Mouse (Mus musculus) lung, embryonic 14.5 days (tissue): ENCODE measurements around the gene Palld. TPM values are rescaled to one million over a fixed set of nuclear protein-coding genes. Genes with fewer than 3 reads are reported as not detected.

Experiments used
- ATAC-seq: fragments of 200-750 bp; cut with Nextera tagmentation; 2 replicates; pipeline ENCODE4 v1.8.0; 2017; ENCODE audit warnings: mild to moderate bottlenecking, moderate TSS enrichment, moderate library complexity; ENCODE audit not compliant: insufficient read depth
- DNase-seq: peaks from one replicate; pipeline ENCODE4 v3.0.0-alpha.2; 2015
- H3K27ac ChIP-seq: fragments of 300-500 bp; sonication (generic); 2 replicates; pipeline ENCODE4 v1.5.1; 2014; ENCODE audit warnings: low read depth, mild to moderate bottlenecking, moderate library complexity
- H3K27me3 ChIP-seq: fragments of 300-500 bp; sonication (generic); 2 replicates; pipeline ENCODE4 v1.6.1; 2014; ENCODE audit warnings: low read length, control low read depth; ENCODE audit not compliant: insufficient read depth
- H3K36me3 ChIP-seq: fragments of 300-500 bp; sonication (generic); 2 replicates; pipeline ENCODE4 v1.6.1; 2014; ENCODE audit warnings: control low read depth; ENCODE audit not compliant: insufficient read depth
- H3K4me1 ChIP-seq: fragments of 300-500 bp; sonication (generic); 2 replicates; pipeline ENCODE4 v1.6.1; 2014; ENCODE audit warnings: antibody characterized with exemption, control low read depth; ENCODE audit not compliant: insufficient read depth
- H3K4me2 ChIP-seq: fragments of 300-500 bp; sonication (generic); 2 replicates; pipeline ENCODE4 v1.6.1; 2014; ENCODE audit warnings: mild to moderate bottlenecking
- H3K4me3 ChIP-seq: fragments of 300-500 bp; sonication (generic); 2 replicates; pipeline ENCODE4 v1.5.1; 2014; ENCODE audit warnings: low read depth, low read length
- H3K9ac ChIP-seq: fragments of 300-500 bp; sonication (generic); 2 replicates; pipeline ENCODE4 v1.6.1; 2014
- H3K9me3 ChIP-seq: fragments of 300-500 bp; sonication (generic); 2 replicates; pipeline ENCODE4 v1.6.1; 2016; ENCODE audit warnings: low read depth, low read length, control low read depth
- CTCF ChIP-seq: IDR thresholded peaks from 2 replicates; pipeline ENCODE4 v1.5.1; 2016; ENCODE audit warnings: antibody characterized with exemption, low read depth
- WGBS: fragments of 180-500 bp; shearing (Covaris S2); extraction: QIAGEN DNeasy Blood & Tissue Kit; methylation state at CpG from one replicate; pipeline ENCODE4 v1.1.7; 2014; 5-methylcytosine and 5-hydroxymethylcytosine counted together
- polyA plus RNA-seq: library from polyadenylated mRNA; unstranded; fragments of >200 nt; fragmentation: Nextera tagmentation; extraction: Ambion mirVana; gene quantifications from 2 replicates; pipeline ENCODE4 v1.2.1, GENCODE M21; 2014

Palld gene
- polyA plus RNA-seq, 1 experiment from 2014 or later, result 85.0 TPM

DNA sequence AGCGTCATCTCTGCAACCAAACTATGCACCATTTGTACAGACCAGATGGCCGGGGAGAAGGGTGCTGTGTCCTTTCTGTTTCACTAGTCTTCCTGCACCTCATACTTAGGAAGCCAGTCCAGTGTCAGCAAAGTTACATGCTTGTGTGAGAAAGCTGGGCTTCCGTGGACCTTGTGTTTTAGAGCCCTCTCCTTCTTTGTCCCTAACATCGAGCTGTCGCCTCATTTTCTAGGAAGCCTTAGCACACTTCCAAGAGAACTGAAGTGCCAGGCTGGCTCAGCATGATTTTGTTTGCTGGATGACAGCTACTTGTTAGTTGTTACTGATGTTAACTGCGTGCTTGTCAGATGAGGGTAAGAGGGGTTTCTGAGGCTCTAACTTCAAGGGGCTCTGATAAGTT is 329.8 kb downstream of the Palld start:
- H3K27ac ChIP-seq, result peak overlapping the region; percentile 50
- peaks cover 16% of the 10 kb centered on the region for H3K4me1 ChIP-seq
- H3K27me3 ChIP-seq, result no peaks in the 10 kb centered on the region
- DNase-seq (peak; percentile 66), ATAC-seq (no peak)
- H3K36me3 ChIP-seq, result 0 out of 2 replicates have a peak, but pooled peaks cover 7% of the 10 kb centered on the region
- no peak for TF ChIP-seq CTCF
- H3K4me2 ChIP-seq, result no peak overlapping the region
- no peaks in the 10 kb centered on the region for H3K9me3 ChIP-seq
- no peak overlapping the region for H3K9ac ChIP-seq
- WGBS, result 51% methylated on average over 6 of the region's 6 CpGs
- no peak overlapping the region for H3K4me3 ChIP-seq

GRCm38 (mm10) chr8:61570637-61571036 is 331.9 kb downstream of the Palld start:
- no peak for DNase-seq
- 86% methylated on average over 2 of the region's 2 CpGs for WGBS

GRCm38 (mm10) chr8:61569721-61570120 is 332.8 kb downstream of the Palld start:
- no peaks in the 10 kb centered on the region for H3K27me3 ChIP-seq
- peaks cover 13% of the 10 kb centered on the region for H3K4me1 ChIP-seq
- H3K4me2 ChIP-seq, result no peak overlapping the region
- TF ChIP-seq CTCF, result no peak
- H3K9me3 ChIP-seq, result no peaks in the 10 kb centered on the region
- WGBS, result 53% methylated on average over 4 of the region's 4 CpGs
- H3K27ac ChIP-seq, result 0 out of 2 replicates have a peak overlapping the region, but pooled peaks have one; percentile 22
- H3K4me3 ChIP-seq, result no peak overlapping the region
- no peak for DNase-seq
- H3K36me3 ChIP-seq, result 0 out of 2 replicates have a peak, but pooled peaks cover 3% of the 10 kb centered on the region
- ATAC-seq, result no peak
- H3K9ac ChIP-seq, result no peak overlapping the region

More at GRCm38 (mm10) chr8:61570637-61571036, 331.9 kb downstream of the Palld start:
- H3K4me2 ChIP-seq, result no peak overlapping the region
- no peak overlapping the region for H3K9ac ChIP-seq
- 0 out of 2 replicates have a peak, but pooled peaks cover 3% of the 10 kb centered on the region for H3K36me3 ChIP-seq
- no peak for ATAC-seq
- H3K27me3 ChIP-seq, result no peaks in the 10 kb centered on the region
- H3K27ac ChIP-seq, result no peak overlapping the region
- TF ChIP-seq CTCF, result no peak
- peaks cover 16% of the 10 kb centered on the region for H3K4me1 ChIP-seq
- H3K4me3 ChIP-seq, result no peak overlapping the region
- H3K9me3 ChIP-seq, result no peaks in the 10 kb centered on the region

GRCm38 (mm10) chr8:61569211-61569610 is 333.3 kb downstream of the Palld start:
- ATAC-seq (no peak), DNase-seq (no peak)
- Histone ChIP-seq H3K4me2 (no peak overlapping the region), H3K4me3 (no peak overlapping the region), H3K27me3 (no peaks in the 10 kb centered on the region), H3K27ac (no peak overlapping the region), H3K9me3 (no peaks in the 10 kb centered on the region), H3K36me3 (0 out of 2 replicates have a peak, but pooled peaks cover 3% of the 10 kb centered on the region), H3K4me1 (peaks cover 13% of the 10 kb centered on the region), H3K9ac (no peak overlapping the region)
- TF ChIP-seq CTCF, result no peak

GRCm38 (mm10) chr8:61563378-61563777 is 339.1 kb downstream of the Palld start:
- H3K9ac ChIP-seq, result no peak overlapping the region
- H3K4me2 ChIP-seq, result no peak overlapping the region
- no peak overlapping the region for H3K4me3 ChIP-seq
- 48% methylated on average over 4 of the region's 4 CpGs for WGBS
- ATAC-seq (no peak), DNase-seq (peak; percentile 47)
- TF ChIP-seq CTCF, result no peak
- no peaks in the 10 kb centered on the region for H3K27me3 ChIP-seq
- no peak overlapping the region for H3K27ac ChIP-seq
- H3K36me3 ChIP-seq, result peaks cover 9% of the 10 kb centered on the region
- peaks cover 10% of the 10 kb centered on the region for H3K4me1 ChIP-seq
- H3K9me3 ChIP-seq, result no peaks in the 10 kb centered on the region

DNA sequence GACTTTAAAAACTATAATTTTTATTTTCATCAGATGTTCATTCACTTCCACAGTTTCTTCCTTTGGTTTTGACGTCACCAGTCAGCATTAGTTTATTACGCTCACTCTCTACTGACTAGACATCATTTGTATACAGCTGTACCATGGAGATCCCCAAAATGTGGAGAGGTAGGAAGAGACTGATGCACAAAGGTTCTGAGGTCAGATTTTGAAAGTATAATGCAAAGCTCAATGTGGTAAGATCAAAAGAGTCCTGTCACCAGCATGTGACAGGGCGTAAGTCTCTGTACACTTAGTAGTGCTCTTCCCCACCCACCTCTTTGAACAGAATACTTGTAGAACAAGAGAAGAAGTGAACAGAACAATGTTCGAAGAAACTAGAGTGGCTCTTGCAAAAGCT is 339.9 kb downstream of the Palld start:
- no peak overlapping the region for H3K9ac ChIP-seq

GRCm38 (mm10) chr8:61561220-61561619 is 341.3 kb downstream of the Palld start:
- H3K4me2 ChIP-seq, result no peak overlapping the region
- H3K36me3 ChIP-seq, result peaks cover 8% of the 10 kb centered on the region
- DNase-seq (no peak), ATAC-seq (no peak)
- H3K4me1 ChIP-seq, result peaks cover 14% of the 10 kb centered on the region; the same call in 1 of the 2 replicates
- H3K27me3 ChIP-seq, result no peaks in the 10 kb centered on the region
- no peak overlapping the region for H3K4me3 ChIP-seq
- 93% methylated on average over 5 of the region's 5 CpGs for WGBS
- H3K27ac ChIP-seq, result no peak overlapping the region
- no peaks in the 10 kb centered on the region for H3K9me3 ChIP-seq
- no peak for TF ChIP-seq CTCF
- no peak overlapping the region for H3K9ac ChIP-seq

More for the DNA sequence above, 339.9 kb downstream of the Palld start:
- Histone ChIP-seq H3K4me2 (no peak overlapping the region), H3K27ac (no peak overlapping the region), H3K4me1 (peaks cover 14% of the 10 kb centered on the region), H3K4me3 (no peak overlapping the region), H3K36me3 (peaks cover 8% of the 10 kb centered on the region), H3K9me3 (no peaks in the 10 kb centered on the region), H3K27me3 (no peaks in the 10 kb centered on the region)
- no peak for TF ChIP-seq CTCF
- DNase-seq (no peak), ATAC-seq (no peak)
- 93% methylated on average over 4 of the region's 4 CpGs for WGBS
